Mouse (Mus musculus): Measurements from ENCODE around the gene Six1. TPM values are rescaled to one million over a fixed set of nuclear protein-coding genes. Genes with fewer than 3 reads are reported as not detected.
"Not testable (repeated sequence)": the region's sequence is repeated elsewhere in the genome, so short reads cannot be mapped to it uniquely, and the experiment has no call there.

Six1 gene
- total RNA-seq, 1 experiment = 2.9 TPM

GRCm38 (mm10) chr12:73012824-73013223 lies 40.9 kb downstream of the Six1 start:
- H3K4me3 ChIP-seq (ENCODE audit: insufficient read depth in 1 of 2, low read depth in 1 of 2, low read length in 2 of 2, poor library complexity in 1 of 2, severe bottlenecking in 1 of 2) = no peak overlapping the region
- in situ Hi-C loops (cut with MboI; ENCODE audit: low sequenced_read_pairs in 2 of 2, unreplicated experiment in 2 of 2) = no loop called here
- H3K9ac ChIP-seq (ENCODE audit: insufficient read depth, low read depth, low read length, poor library complexity, severe bottlenecking) = no peak overlapping the region
- DNase-seq (ENCODE audit: low read depth, low spot score) = no peak
- H3K36me3 ChIP-seq (ENCODE audit: control insufficient read depth, insufficient read depth, low read length, poor library complexity, severe bottlenecking) = no peaks in the 10 kb centered on the region
- TF ChIP-seq ZC3H11A (IDR thresholded peaks at IDR 0.05; ENCODE audit: borderline replicate concordance, low read depth, low read length) = no peak
- TF ChIP-seq CHD2 (IDR thresholded peaks at IDR 0.05; ENCODE audit: low read depth, low read length) = no peak
- no peak for TF ChIP-seq HCFC1 (IDR thresholded peaks at IDR 0.05; ENCODE audit: borderline replicate concordance, insufficient read depth, low read length)
- no peak for TF ChIP-seq MAFK (IDR thresholded peaks at IDR 0.05; ENCODE audit: insufficient read depth, low read depth, low read length)
- TF ChIP-seq ZNF384 (IDR thresholded peaks at IDR 0.05; ENCODE audit: low read depth, low read length) = no peak
- no peaks in the 10 kb centered on the region; a peak in 1 of 4 replicates for H3K4me1 ChIP-seq (ENCODE audit: control insufficient read depth in 2 of 2, insufficient read depth in 2 of 2, low read length in 2 of 2, poor library complexity in 1 of 2)
- no peaks in the 10 kb centered on the region for H3K9me3 ChIP-seq (ENCODE audit: control insufficient read depth, insufficient read depth, low read depth, low read length)
- H3K27ac ChIP-seq (ENCODE audit: insufficient read depth, low read depth, low read length, poor library complexity, severe bottlenecking) = no peak overlapping the region

GRCm38 (mm10) chr12:73012136-73012785 lies 41.4 kb downstream of the Six1 start:
- H3K9me3 ChIP-seq (ENCODE audit: control insufficient read depth, insufficient read depth, low read depth, low read length) = no peaks in the 10 kb centered on the region
- TF ChIP-seq HCFC1 (IDR thresholded peaks at IDR 0.05; ENCODE audit: borderline replicate concordance, insufficient read depth, low read length) = no peak
- TF ChIP-seq ZC3H11A (IDR thresholded peaks at IDR 0.05; ENCODE audit: borderline replicate concordance, low read depth, low read length) = no peak
- TF ChIP-seq MAFK (IDR thresholded peaks at IDR 0.05; ENCODE audit: insufficient read depth, low read depth, low read length) = no peak
- TF ChIP-seq CHD2 (IDR thresholded peaks at IDR 0.05; ENCODE audit: low read depth, low read length) = no peak
- TF ChIP-seq ZNF384 (IDR thresholded peaks at IDR 0.05; ENCODE audit: low read depth, low read length) = no peak
- no peak overlapping the region for H3K9ac ChIP-seq (ENCODE audit: insufficient read depth, low read depth, low read length, poor library complexity, severe bottlenecking)
- no peaks in the 10 kb centered on the region for H3K36me3 ChIP-seq (ENCODE audit: control insufficient read depth, insufficient read depth, low read length, poor library complexity, severe bottlenecking)
- H3K27ac ChIP-seq (ENCODE audit: insufficient read depth, low read depth, low read length, poor library complexity, severe bottlenecking) = no peak overlapping the region
- no peak overlapping the region for H3K4me3 ChIP-seq (ENCODE audit: insufficient read depth in 1 of 2, low read depth in 1 of 2, low read length in 2 of 2, poor library complexity in 1 of 2, severe bottlenecking in 1 of 2)
- H3K4me1 ChIP-seq (ENCODE audit: control insufficient read depth in 2 of 2, insufficient read depth in 2 of 2, low read length in 2 of 2, poor library complexity in 1 of 2) = no peaks in the 10 kb centered on the region; a peak in 1 of 4 replicates
- DNase-seq (ENCODE audit: low read depth, low spot score) = no peak
- in situ Hi-C loops (cut with MboI; ENCODE audit: low sequenced_read_pairs in 2 of 2, unreplicated experiment in 2 of 2) = no loop called here

GRCm38 (mm10) chr12:73002903-73003302 lies 50.8 kb downstream of the Six1 start:
- H3K9ac ChIP-seq (ENCODE audit: insufficient read depth, low read depth, low read length, poor library complexity, severe bottlenecking); H3K27ac ChIP-seq (ENCODE audit: insufficient read depth, low read depth, low read length, poor library complexity, severe bottlenecking); H3K4me1 ChIP-seq (ENCODE audit: control insufficient read depth in 2 of 2, insufficient read depth in 2 of 2, low read length in 2 of 2, poor library complexity in 1 of 2); in situ Hi-C loops (cut with MboI; ENCODE audit: low sequenced_read_pairs in 2 of 2, unreplicated experiment in 2 of 2); H3K36me3 ChIP-seq (ENCODE audit: control insufficient read depth, insufficient read depth, low read length, poor library complexity, severe bottlenecking); DNase-seq (ENCODE audit: low read depth, low spot score); H3K9me3 ChIP-seq (ENCODE audit: control insufficient read depth, insufficient read depth, low read depth, low read length); H3K4me3 ChIP-seq (ENCODE audit: insufficient read depth in 1 of 2, low read depth in 1 of 2, low read length in 2 of 2, poor library complexity in 1 of 2, severe bottlenecking in 1 of 2): not testable (repeated sequence)

GRCm38 (mm10) chr12:73002281-73002680 lies 51.4 kb downstream of the Six1 start:
- H3K27ac ChIP-seq (ENCODE audit: insufficient read depth, low read depth, low read length, poor library complexity, severe bottlenecking); H3K4me1 ChIP-seq (ENCODE audit: control insufficient read depth in 2 of 2, insufficient read depth in 2 of 2, low read length in 2 of 2, poor library complexity in 1 of 2); H3K9me3 ChIP-seq (ENCODE audit: control insufficient read depth, insufficient read depth, low read depth, low read length); H3K4me3 ChIP-seq (ENCODE audit: insufficient read depth in 1 of 2, low read depth in 1 of 2, low read length in 2 of 2, poor library complexity in 1 of 2, severe bottlenecking in 1 of 2); in situ Hi-C loops (cut with MboI; ENCODE audit: low sequenced_read_pairs in 2 of 2, unreplicated experiment in 2 of 2); H3K36me3 ChIP-seq (ENCODE audit: control insufficient read depth, insufficient read depth, low read length, poor library complexity, severe bottlenecking); H3K9ac ChIP-seq (ENCODE audit: insufficient read depth, low read depth, low read length, poor library complexity, severe bottlenecking): not testable (repeated sequence)
- peak; percentile 54 for DNase-seq (ENCODE audit: low read depth, low spot score)

- TF ChIP-seq HCFC1 (IDR thresholded peaks at IDR 0.05; ENCODE audit: borderline replicate concordance, insufficient read depth, low read length) = no peak
- no peak for TF ChIP-seq CHD2 (IDR thresholded peaks at IDR 0.05; ENCODE audit: low read depth, low read length)
- TF ChIP-seq MAFK (IDR thresholded peaks at IDR 0.05; ENCODE audit: insufficient read depth, low read depth, low read length) = no peak
- TF ChIP-seq ZC3H11A (IDR thresholded peaks at IDR 0.05; ENCODE audit: borderline replicate concordance, low read depth, low read length) = no peak
- TF ChIP-seq ZNF384 (IDR thresholded peaks at IDR 0.05; ENCODE audit: low read depth, low read length) = no peak
These were observed 55.3 kb downstream of the Six1 start for GRCm38 (mm10) chr12:72998105-72999001.

More at GRCm38 (mm10) chr12:72998105-72999001, 55.3 kb downstream of the Six1 start:
- no peak for DNase-seq (ENCODE audit: low read depth, low spot score)
- H3K4me3 ChIP-seq (ENCODE audit: insufficient read depth in 1 of 2, low read depth in 1 of 2, low read length in 2 of 2, poor library complexity in 1 of 2, severe bottlenecking in 1 of 2) = no peak overlapping the region
- in situ Hi-C loops (cut with MboI; ENCODE audit: low sequenced_read_pairs in 2 of 2, unreplicated experiment in 2 of 2) = no loop called here
- no peaks in the 10 kb centered on the region for H3K36me3 ChIP-seq (ENCODE audit: control insufficient read depth, insufficient read depth, low read length, poor library complexity, severe bottlenecking)
- H3K27ac ChIP-seq (ENCODE audit: insufficient read depth, low read depth, low read length, poor library complexity, severe bottlenecking) = no peak overlapping the region
- H3K9me3 ChIP-seq (ENCODE audit: control insufficient read depth, insufficient read depth, low read depth, low read length) = no peaks in the 10 kb centered on the region
- H3K9ac ChIP-seq (ENCODE audit: insufficient read depth, low read depth, low read length, poor library complexity, severe bottlenecking) = no peak overlapping the region
- H3K4me1 ChIP-seq (ENCODE audit: control insufficient read depth in 2 of 2, insufficient read depth in 2 of 2, low read length in 2 of 2, poor library complexity in 1 of 2) = peaks cover 1 to 6% of the 10 kb centered on the region in 2 experiments

Measured in ES-E14 (cell line).